Mouse (Mus musculus): ENCODE data around the gene Tbc1d22a.

GRCm38 (mm10) chr15:86172526-86172925, 41.7 kb upstream of the Tbc1d22a start:
- no peak for TF ChIP-seq CTCF (IDR thresholded peaks at IDR 0.05; ENCODE audit: control insufficient read depth, insufficient read depth, low read length)
- TF ChIP-seq POLR2A (IDR thresholded peaks at IDR 0.05; ENCODE audit: borderline replicate concordance, control insufficient read depth, low read depth, low read length) = no peak

All from bone marrow, adult 2 months (tissue).